Mouse (Mus musculus): ENCODE results near the gene Apol7a. TPM values are rescaled to one million over a fixed set of nuclear protein-coding genes. Genes with fewer than 3 reads are reported as not detected.
"Not testable (repeated sequence)": the region's sequence is repeated elsewhere in the genome, so short reads cannot be mapped to it uniquely, and the experiment has no call there.

Apol7a gene
- polyA plus RNA-seq, 1 experiment from 2014 or later, result not detected

GRCm38 (mm10) chr15:77397450-77398132 lies 1.3 kb downstream of the Apol7a start:
- WGBS, result 82% methylated on average over 11 of the region's 11 CpGs
- not testable (repeated sequence) for H3K4me3 ChIP-seq; H3K9ac ChIP-seq (replicated peaks); H3K27me3 ChIP-seq; H3K9me3 ChIP-seq; H3K4me1 ChIP-seq; ATAC-seq (replicated peaks); H3K36me3 ChIP-seq; H3K4me2 ChIP-seq (replicated peaks); H3K27ac ChIP-seq (replicated peaks)

- not testable (repeated sequence) for H3K4me3 ChIP-seq; ATAC-seq (replicated peaks); H3K9ac ChIP-seq (replicated peaks); H3K4me1 ChIP-seq; H3K27me3 ChIP-seq; H3K27ac ChIP-seq (replicated peaks); H3K36me3 ChIP-seq; H3K4me2 ChIP-seq (replicated peaks); H3K9me3 ChIP-seq
- WGBS, result 67% methylated on average over 3 of the region's 3 CpGs
These were observed 5.1 kb downstream of the Apol7a start for GRCm38 (mm10) chr15:77393832-77394231.

DNA sequence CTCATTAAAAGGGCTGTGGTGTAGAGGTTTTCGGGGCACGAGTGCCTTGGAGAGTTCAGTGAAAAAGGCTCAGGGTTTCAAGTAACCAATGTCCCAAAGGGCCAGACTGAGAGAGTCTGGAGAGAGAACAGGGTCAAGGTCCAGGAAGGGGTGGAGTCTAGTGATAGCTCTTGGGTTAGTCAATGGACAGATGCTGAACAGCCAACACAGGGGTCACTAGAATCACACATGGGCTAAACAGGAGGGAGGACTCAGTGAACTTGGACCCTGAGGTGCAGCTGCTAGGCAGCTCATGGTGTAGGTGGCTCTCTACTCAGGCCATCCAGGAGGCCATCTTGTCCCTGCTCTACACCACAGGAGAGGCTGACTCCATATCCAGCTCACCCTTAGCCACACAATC lies 11.4 kb downstream of the Apol7a start:
- Histone ChIP-seq H3K9ac (replicated peaks) (no peak overlapping the region), H3K4me2 (replicated peaks) (no peak overlapping the region), H3K36me3 (no peaks in the 10 kb centered on the region), H3K27me3 (no peaks in the 10 kb centered on the region), H3K9me3 (no peaks in the 10 kb centered on the region), H3K27ac (replicated peaks) (no peak overlapping the region), H3K4me3 (no peak overlapping the region), H3K4me1 (no peaks in the 10 kb centered on the region)
- ATAC-seq (replicated peaks), result no peak
- WGBS, result 93% methylated on average over 2 of the region's 2 CpGs

DNA sequence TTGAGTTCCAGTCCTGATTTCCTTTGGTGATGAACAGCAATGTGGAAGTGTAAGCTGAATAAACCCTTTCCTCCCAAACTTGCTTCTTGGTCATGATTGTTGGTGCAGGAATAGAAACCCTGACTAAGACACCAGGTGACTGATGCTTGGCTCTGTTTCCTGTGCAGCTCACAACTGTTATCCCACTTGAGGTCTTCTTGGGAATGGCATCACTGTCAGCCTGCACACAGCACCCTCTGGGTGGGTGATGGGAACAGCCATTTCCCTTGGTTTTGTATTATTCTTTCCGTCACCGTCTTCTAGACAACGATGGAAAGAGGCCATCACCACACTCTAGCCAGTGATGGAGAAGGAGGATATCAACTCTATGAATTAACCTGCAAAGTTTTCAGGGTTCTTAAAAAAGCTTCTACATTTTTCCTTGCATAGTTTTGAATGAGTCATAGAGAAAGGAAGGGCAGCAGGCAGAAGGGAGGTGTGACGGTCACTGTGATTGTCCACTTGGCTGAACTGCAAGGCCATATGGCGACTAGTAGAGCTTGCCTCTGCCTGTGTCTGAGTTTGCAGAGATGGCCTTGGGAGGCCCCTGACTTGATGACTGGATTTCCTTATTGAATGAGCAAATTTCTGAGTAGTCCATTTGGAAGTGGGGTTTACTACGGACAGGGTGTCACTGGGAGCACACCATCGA lies 14.4 kb downstream of the Apol7a start:
- Histone ChIP-seq H3K4me3 (no peak overlapping the region), H3K9ac (replicated peaks) (no peak overlapping the region)

DNA sequence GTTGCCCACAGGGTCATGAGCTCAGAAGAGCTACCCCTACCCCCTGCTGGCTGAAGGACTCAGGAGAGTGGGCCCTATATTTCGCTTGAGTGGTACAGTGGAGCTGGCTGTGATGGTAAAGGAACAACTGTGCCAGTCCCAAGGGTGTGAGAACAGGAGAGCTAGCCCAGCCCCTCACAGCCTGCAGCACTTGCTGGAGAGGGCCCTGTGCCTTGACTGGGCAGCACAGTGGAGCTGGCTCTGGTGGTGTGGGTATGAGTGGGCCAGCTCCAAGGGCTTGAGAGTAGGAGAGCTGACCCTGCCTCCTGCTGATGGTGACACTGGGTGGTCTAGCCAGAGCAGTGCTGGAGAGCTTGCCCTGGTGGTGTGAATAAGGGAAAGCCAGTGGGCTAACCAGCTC lies 16.0 kb downstream of the Apol7a start:
- no peak for ATAC-seq (replicated peaks)
- 76% methylated on average over 1 of the region's 1 CpGs for WGBS
- no peak overlapping the region for H3K9ac ChIP-seq (replicated peaks)
- no peak overlapping the region for H3K4me2 ChIP-seq (replicated peaks)
- H3K4me3 ChIP-seq, result no peak overlapping the region
- H3K9me3 ChIP-seq, result no peaks in the 10 kb centered on the region
- no peaks in the 10 kb centered on the region for H3K4me1 ChIP-seq
- no peaks in the 10 kb centered on the region for H3K36me3 ChIP-seq
- H3K27ac ChIP-seq (replicated peaks), result no peak overlapping the region
- H3K27me3 ChIP-seq, result no peaks in the 10 kb centered on the region

More for the DNA sequence above, 14.4 kb downstream of the Apol7a start:
- Histone ChIP-seq H3K9me3 (no peaks in the 10 kb centered on the region), H3K27ac (replicated peaks) (no peak overlapping the region), H3K4me2 (replicated peaks) (no peak overlapping the region), H3K27me3 (no peaks in the 10 kb centered on the region), H3K4me1 (no peaks in the 10 kb centered on the region), H3K36me3 (no peaks in the 10 kb centered on the region)
- ATAC-seq (replicated peaks), result no peak
- 95% methylated on average over 7 of the region's 7 CpGs for WGBS

- WGBS, result 87% methylated on average over 11 of the region's 11 CpGs
- ATAC-seq (replicated peaks), result no peak
These were observed 16.5 kb downstream of the Apol7a start for GRCm38 (mm10) chr15:77382271-77382850.

DNA sequence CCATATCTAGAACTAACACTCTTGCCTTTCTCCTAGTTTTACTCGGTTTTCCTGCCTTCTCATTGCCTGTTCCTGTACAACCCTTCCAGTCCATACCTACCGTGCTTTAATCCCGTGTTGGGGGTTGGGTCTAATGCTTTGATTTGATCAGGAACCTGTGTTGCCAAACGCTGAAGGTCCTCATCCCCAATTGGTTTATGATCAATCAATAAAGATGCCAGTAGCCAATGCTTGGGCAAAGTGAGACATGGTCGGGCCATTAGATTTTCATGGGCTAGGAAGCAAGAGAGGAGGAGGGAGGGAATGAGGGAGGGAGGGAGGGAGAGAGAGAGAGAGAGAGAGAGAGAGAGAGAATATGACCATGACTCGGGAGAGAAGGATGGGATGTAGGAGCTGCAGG lies 17.4 kb downstream of the Apol7a start:
- ATAC-seq (replicated peaks), result no peak
- no peak overlapping the region for H3K4me2 ChIP-seq (replicated peaks)
- H3K9me3 ChIP-seq, result no peaks in the 10 kb centered on the region
- H3K27me3 ChIP-seq, result no peaks in the 10 kb centered on the region
- H3K4me3 ChIP-seq, result no peak overlapping the region
- WGBS, result 77% methylated on average over 6 of the region's 6 CpGs
- no peaks in the 10 kb centered on the region for H3K36me3 ChIP-seq
- H3K27ac ChIP-seq (replicated peaks), result no peak overlapping the region
- no peaks in the 10 kb centered on the region for H3K4me1 ChIP-seq
- H3K9ac ChIP-seq (replicated peaks), result no peak overlapping the region

More at GRCm38 (mm10) chr15:77382271-77382850, 16.5 kb downstream of the Apol7a start:
- Histone ChIP-seq H3K27ac (replicated peaks) (no peak overlapping the region), H3K27me3 (no peaks in the 10 kb centered on the region), H3K9ac (replicated peaks) (no peak overlapping the region), H3K4me3 (no peak overlapping the region), H3K9me3 (no peaks in the 10 kb centered on the region), H3K4me1 (no peaks in the 10 kb centered on the region), H3K36me3 (no peaks in the 10 kb centered on the region), H3K4me2 (replicated peaks) (no peak overlapping the region)

DNA sequence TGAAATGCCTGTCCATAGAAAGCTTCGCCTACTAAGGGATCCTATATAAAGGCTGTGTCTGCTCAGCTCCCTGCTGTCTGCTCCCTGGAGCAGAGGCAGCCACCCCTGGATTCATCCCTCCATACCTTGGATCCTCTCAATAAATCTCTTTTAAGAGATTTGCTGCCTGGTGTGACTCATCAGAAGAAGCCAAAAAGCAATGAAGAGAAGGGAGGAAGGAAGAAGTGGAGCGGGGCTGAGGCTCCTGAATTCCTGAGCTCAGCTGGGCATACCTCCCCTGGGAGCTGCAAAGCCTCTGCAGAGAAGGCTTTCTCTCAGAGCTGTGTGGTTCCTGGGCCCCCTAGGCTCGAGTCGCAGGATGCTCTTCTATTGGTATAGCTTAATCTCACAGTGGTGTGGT lies 19.0 kb downstream of the Apol7a start:
- no peak for ATAC-seq (replicated peaks)
- no peak overlapping the region for H3K4me3 ChIP-seq
- H3K4me2 ChIP-seq (replicated peaks), result no peak overlapping the region
- no peaks in the 10 kb centered on the region for H3K4me1 ChIP-seq
- H3K9me3 ChIP-seq, result no peaks in the 10 kb centered on the region
- WGBS, result 41% methylated on average over 4 of the region's 4 CpGs
- no peaks in the 10 kb centered on the region for H3K36me3 ChIP-seq
- H3K27ac ChIP-seq (replicated peaks), result no peak overlapping the region
- no peak overlapping the region for H3K9ac ChIP-seq (replicated peaks)
- no peaks in the 10 kb centered on the region for H3K27me3 ChIP-seq

DNA sequence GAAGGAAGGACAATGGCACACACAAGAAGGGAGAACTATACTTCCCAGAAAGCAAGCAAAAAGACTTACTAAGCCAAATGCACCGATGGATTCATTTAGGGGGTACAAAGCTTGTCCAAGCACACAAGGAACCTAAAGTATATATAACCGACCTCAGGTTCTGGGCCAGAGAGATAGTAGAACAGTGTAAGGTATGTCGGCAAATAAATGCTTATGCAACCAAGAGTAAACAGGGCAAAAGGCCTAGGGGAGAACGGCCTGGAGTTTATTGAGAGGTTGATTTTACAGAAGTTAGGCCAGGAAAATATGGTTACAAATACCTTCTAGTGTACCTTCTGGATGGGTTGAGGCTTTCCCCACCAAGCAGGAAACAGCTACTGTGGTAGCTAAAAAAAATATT lies 21.5 kb downstream of the Apol7a start:
- Histone ChIP-seq H3K27me3 (no peaks in the 10 kb centered on the region), H3K4me2 (replicated peaks) (no peak overlapping the region)
- no peak for ATAC-seq (replicated peaks)

GRCm38 (mm10) chr15:77376920-77377319 lies 22.0 kb downstream of the Apol7a start:
- ATAC-seq (replicated peaks), result no peak
- H3K27me3 ChIP-seq, result no peaks in the 10 kb centered on the region
- 59% methylated on average over 7 of the region's 7 CpGs for WGBS

More for the DNA sequence above, 21.5 kb downstream of the Apol7a start:
- no peaks in the 10 kb centered on the region for H3K4me1 ChIP-seq
- H3K36me3 ChIP-seq, result no peaks in the 10 kb centered on the region
- no peak overlapping the region for H3K4me3 ChIP-seq
- no peak overlapping the region for H3K9ac ChIP-seq (replicated peaks)
- WGBS, result 93% methylated on average over 4 of the region's 4 CpGs
- H3K9me3 ChIP-seq, result no peaks in the 10 kb centered on the region
- H3K27ac ChIP-seq (replicated peaks), result no peak overlapping the region

DNA sequence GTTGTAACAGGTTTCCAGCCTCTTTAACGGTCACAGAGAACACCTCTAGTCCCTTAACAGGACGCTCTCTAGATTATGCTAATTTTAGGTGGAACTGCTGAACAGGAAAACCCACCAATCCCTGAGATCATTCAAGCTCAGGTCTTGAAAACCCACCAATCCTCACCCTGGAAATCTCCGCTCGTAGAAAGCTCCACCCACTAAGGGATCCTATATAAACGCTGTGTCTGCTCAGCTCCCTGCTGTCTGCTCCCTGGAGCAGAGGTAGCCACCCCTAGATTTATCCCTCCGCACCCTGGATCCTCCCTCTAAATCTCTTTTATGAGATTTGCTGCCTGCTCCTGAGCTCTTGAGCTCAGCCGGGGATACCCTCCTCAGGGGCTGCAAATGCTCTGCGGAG lies 28.3 kb downstream of the Apol7a start:
- no peaks in the 10 kb centered on the region for H3K9me3 ChIP-seq
- no peak overlapping the region for H3K9ac ChIP-seq (replicated peaks)
- no peak overlapping the region for H3K4me3 ChIP-seq
- WGBS, result 94% methylated on average over 8 of the region's 8 CpGs
- no peaks in the 10 kb centered on the region for H3K27me3 ChIP-seq
- no peak for ATAC-seq (replicated peaks)
- no peak overlapping the region for H3K27ac ChIP-seq (replicated peaks)
- H3K4me1 ChIP-seq, result peaks cover 20% of the 10 kb centered on the region
- no peak overlapping the region for H3K4me2 ChIP-seq (replicated peaks)
- H3K36me3 ChIP-seq, result no peaks in the 10 kb centered on the region

More at GRCm38 (mm10) chr15:77376920-77377319, 22.0 kb downstream of the Apol7a start:
- Histone ChIP-seq H3K9me3 (no peaks in the 10 kb centered on the region), H3K36me3 (no peaks in the 10 kb centered on the region), H3K4me3 (no peak overlapping the region), H3K4me1 (no peaks in the 10 kb centered on the region), H3K9ac (replicated peaks) (no peak overlapping the region), H3K4me2 (replicated peaks) (no peak overlapping the region), H3K27ac (replicated peaks) (no peak overlapping the region)

DNA sequence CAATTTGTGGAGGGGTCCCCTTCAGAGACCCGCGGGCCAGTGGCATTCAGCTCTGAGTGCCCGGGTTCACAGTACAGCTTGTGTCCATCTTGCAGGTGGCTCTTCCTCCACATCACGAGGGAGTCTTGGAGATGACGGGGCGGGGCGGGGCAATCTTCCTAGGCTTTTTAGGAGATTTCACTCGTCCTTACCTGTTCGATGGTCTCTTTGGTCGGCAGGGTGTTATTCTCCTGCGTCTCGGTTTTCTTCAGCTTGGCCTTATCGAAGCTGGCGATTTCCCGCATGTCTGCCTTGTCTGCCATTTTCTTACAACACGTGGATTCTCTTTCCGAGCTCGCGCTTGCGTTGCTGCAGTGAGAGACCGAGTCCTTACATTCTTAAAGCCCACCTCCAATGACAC lies 28.9 kb downstream of the Apol7a start:
- no peak overlapping the region for H3K27ac ChIP-seq (replicated peaks)
- no peak overlapping the region for H3K9ac ChIP-seq (replicated peaks)
- no peak for ATAC-seq (replicated peaks)
- 93% methylated on average over 21 of the region's 21 CpGs for WGBS
- H3K4me1 ChIP-seq, result peaks cover 22% of the 10 kb centered on the region
- H3K27me3 ChIP-seq, result no peaks in the 10 kb centered on the region
- no peaks in the 10 kb centered on the region for H3K9me3 ChIP-seq
- no peak overlapping the region for H3K4me2 ChIP-seq (replicated peaks)
- H3K36me3 ChIP-seq, result no peaks in the 10 kb centered on the region
- no peak overlapping the region for H3K4me3 ChIP-seq

Measured in forebrain, embryonic 15.5 days (tissue).